Mouse (Mus musculus) heart, postnatal 0 days (tissue): ENCODE measurements around the gene Sp7.

Source experiments
- CTCF ChIP-seq: IDR thresholded peaks from 2 replicates; pipeline ENCODE4 v1.5.1; 2016; ENCODE audit warnings: antibody characterized with exemption, control low read depth, low read depth
- EP300 ChIP-seq: IDR thresholded peaks from 2 replicates; pipeline ENCODE4 v1.6.1; 2016; ENCODE audit warnings: antibody characterized with exemption, low read depth

- TF ChIP-seq CTCF = no peak
- no peak for TF ChIP-seq EP300
Observed at GRCm38 (mm10) chr15:102308717-102309116, 58.3 kb downstream of the Sp7 start.
